Mouse (Mus musculus) cerebellum, postnatal 14 days (tissue): ENCODE results near the gene Gm45785.

Source experiments
- DNase-seq, 2 experiments: peaks; one replicate each; pipeline ENCODE4 v3.0.0; 2021; ENCODE audit warnings: mixed read lengths in 2 of 2

Gm45785 gene

GRCm38 (mm10) chr7:140857550-140858505 lies 1.7 kb upstream of the Gm45785 start, which contains the start of gene Bet1l:
Gene Bet1l (minus strand): TSS chr7:140857577.
- DNase-seq: peak; percentile 36 to 40

- DNase-seq: peak; percentile 89 to 91
Observed at GRCm38 (mm10) chr7:140856785-140857549, 836 bp upstream of the Gm45785 start, which contains the start of gene Ric8a. Gene Ric8a (plus strand): TSS chr7:140856957.

- peak in 1 of 2 experiments; percentile 39 for DNase-seq
Observed at GRCm38 (mm10) chr7:140855181-140855580, 950 bp downstream of the Gm45785 start.

- no peak for DNase-seq
Observed at GRCm38 (mm10) chr7:140854483-140854882, 1.6 kb downstream of the Gm45785 start.

GRCm38 (mm10) chr7:140853386-140853785 lies 2.7 kb downstream of the Gm45785 start:
- no peak for DNase-seq

GRCm38 (mm10) chr7:140851916-140852315 lies 4.2 kb downstream of the Gm45785 start:
- DNase-seq: no peak

GRCm38 (mm10) chr7:140848591-140848990 lies 7.5 kb downstream of the Gm45785 start:
- no peak for DNase-seq

- peak in 1 of 2 experiments; percentile 48 for DNase-seq
Observed at GRCm38 (mm10) chr7:140847755-140848580, 8.2 kb downstream of the Gm45785 start, which contains the start of gene Odf3. Gene Odf3 (plus strand): TSS chr7:140847805.

- no peak for DNase-seq
Observed at GRCm38 (mm10) chr7:140846676-140847075, 9.5 kb downstream of the Gm45785 start.

GRCm38 (mm10) chr7:140845683-140846082 lies 10.4 kb downstream of the Gm45785 start:
- DNase-seq: no peak

GRCm38 (mm10) chr7:140844905-140845665 lies 11.0 kb downstream of the Gm45785 start, which contains the start of gene Scgb1c1:
Gene Scgb1c1 (plus strand): TSS chr7:140845547.
- peak; percentile 95 to 99 for DNase-seq

- no peak for DNase-seq
Observed at GRCm38 (mm10) chr7:140843806-140844205, 12.3 kb downstream of the Gm45785 start.

GRCm38 (mm10) chr7:140840750-140841735 lies 15.1 kb downstream of the Gm45785 start:
- no peak for DNase-seq

GRCm38 (mm10) chr7:140839556-140839955 lies 16.6 kb downstream of the Gm45785 start:
- no peak for DNase-seq

GRCm38 (mm10) chr7:140836243-140837115 lies 19.7 kb downstream of the Gm45785 start:
- no peak for DNase-seq

- DNase-seq: no peak
Observed at GRCm38 (mm10) chr7:140835758-140836087, 20.4 kb downstream of the Gm45785 start.

- peak in 1 of 2 experiments; percentile 43 for DNase-seq
Observed at GRCm38 (mm10) chr7:140834968-140835757, 21.0 kb downstream of the Gm45785 start, which contains the start of gene Urah. Gene Urah (plus strand): TSS chr7:140835018.

- no peak for DNase-seq
Observed at GRCm38 (mm10) chr7:140833341-140833740, 22.8 kb downstream of the Gm45785 start.
